Mouse (Mus musculus): ENCODE measurements around the gene Mak.

DNA sequence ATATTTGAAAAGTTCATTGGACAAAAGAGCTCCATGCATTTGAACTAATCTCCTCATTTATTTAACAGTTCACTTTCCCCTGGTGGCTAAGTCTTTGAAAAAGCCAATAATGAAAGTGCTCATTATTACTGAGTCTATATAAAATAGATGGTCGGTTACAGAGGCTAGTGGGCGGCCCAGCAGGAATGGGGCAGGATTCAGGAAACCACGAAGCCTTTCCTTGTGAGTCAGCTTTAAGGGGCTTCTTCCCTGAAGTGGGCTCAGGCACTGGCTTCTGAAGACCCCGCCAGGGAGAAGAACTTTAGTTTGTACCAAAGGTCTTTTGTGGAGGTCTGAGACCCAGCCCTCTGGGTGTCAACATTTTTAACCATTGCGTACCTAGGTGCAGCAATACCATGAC is 27.5 kb downstream of the Mak start:
- TF ChIP-seq CTCF (IDR thresholded peaks at IDR 0.05; ENCODE audit: control insufficient read depth, insufficient read depth, insufficient replicate concordance, low read depth, low read length) (no peak), POLR2A (IDR thresholded peaks at IDR 0.05; ENCODE audit: control insufficient read depth, low read depth, low read length) (no peak)
